Mouse (Mus musculus): ENCODE results near the gene F930015N05Rik.

DNA sequence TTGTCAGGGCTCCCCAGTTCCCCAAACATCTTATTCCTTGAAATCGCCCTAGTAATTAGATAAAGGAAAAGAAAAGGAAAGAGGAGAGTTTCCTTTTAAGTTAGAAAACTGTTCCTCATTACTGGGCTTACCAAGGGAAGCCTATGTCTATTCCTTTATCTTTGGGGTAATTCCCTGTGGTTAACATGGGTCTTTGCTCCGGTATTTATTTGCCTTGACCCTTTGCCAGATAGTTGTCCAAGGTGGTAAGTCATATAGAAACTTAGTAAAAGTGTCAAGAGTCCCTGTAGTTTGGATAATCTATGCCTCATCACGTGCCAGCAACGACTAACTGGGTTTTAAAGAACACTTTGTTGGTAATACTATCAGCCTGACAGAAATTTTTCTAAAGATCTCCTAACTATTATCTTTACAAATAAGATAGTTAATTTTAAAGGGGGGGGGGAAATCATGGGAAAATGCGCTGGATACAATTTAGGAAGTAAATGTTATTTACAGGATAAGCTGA, 392 bp upstream of the F930015N05Rik start:
- TF ChIP-seq CTCF (conservative IDR thresholded peaks at IDR 0.05; ENCODE audit: insufficient read depth, insufficient read length, low read depth, low read length) (no peak), POLR2A (IDR thresholded peaks at IDR 0.05; ENCODE audit: low read depth, low read length) (no peak)

All from kidney, adult 2 months (tissue).